18 mouse cellular contexts compared by ENCODE assay signal in the genomic region with DNA sequence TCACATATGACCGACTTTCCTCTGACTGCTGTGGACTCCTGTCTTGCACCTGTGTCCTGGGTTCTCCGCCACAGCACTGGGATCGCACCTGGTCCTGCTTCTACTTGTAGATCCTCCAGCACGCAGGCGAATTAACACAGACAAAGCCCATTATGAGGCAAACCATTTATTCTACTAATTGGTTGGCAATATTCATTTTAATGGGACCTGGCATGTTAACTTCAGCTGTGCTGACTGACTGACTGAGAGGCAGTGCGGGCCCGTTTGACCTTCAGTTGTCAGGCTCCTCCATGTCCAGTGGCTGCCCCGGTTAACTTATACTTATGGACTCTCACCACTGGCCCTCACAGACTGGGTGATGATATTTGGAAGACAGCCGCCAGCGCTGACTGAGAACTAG.
A peak's percentile ranks its signal among the peaks of the same experiment; 100 is the strongest.
DNase-seq lines count a peak whose midpoint lies in the region; ATAC-seq lines count a peak whose summit lies in the region.
"Had no signal": no experiment of that assay in that cellular context is flagged by ENCODE, and none has a peak within 500 bp of the region (broad histone marks: within the 10 kb centered on the region; RNA-seq: fewer than 3 reads in every experiment).

No protein-coding gene starts in this region.

- H3K4me2 ChIP-seq in heart, embryonic 11.5 days = no peak overlapping the region
- no peak overlapping the region for H3K4me2 ChIP-seq in midbrain, embryonic 13.5 days (replicated peaks)
- no peak overlapping the region for H3K4me2 ChIP-seq in midbrain, embryonic 11.5 days
- H3K4me2 ChIP-seq in hindbrain, embryonic 14.5 days (replicated peaks) = no peak overlapping the region
- H3K4me2 ChIP-seq in neural tube, embryonic 15.5 days = no peak overlapping the region
- H3K4me2 ChIP-seq: heart, embryonic 15.5 days; limb, embryonic 13.5 days; neural tube, embryonic 12.5 days; stomach, embryonic 15.5 days had no signal

- H3K4me1 ChIP-seq in heart, embryonic 11.5 days (ENCODE audit: control insufficient read depth, insufficient read depth, low read length) = peaks cover 31% of the 10 kb centered on the region
- peaks cover 64% of the 10 kb centered on the region for H3K4me1 ChIP-seq in midbrain, embryonic 13.5 days (replicated peaks)
- H3K4me1 ChIP-seq in midbrain, embryonic 11.5 days (ENCODE audit: control insufficient read depth, insufficient read depth, low read length) = peaks cover 18% of the 10 kb centered on the region
- H3K4me1 ChIP-seq in hindbrain, embryonic 14.5 days (replicated peaks; ENCODE audit: control insufficient read depth, insufficient read depth, low read length) = peaks cover 52% of the 10 kb centered on the region
- peaks cover 76% of the 10 kb centered on the region for H3K4me1 ChIP-seq in neural tube, embryonic 15.5 days
- H3K4me1 ChIP-seq: stomach, embryonic 15.5 days had no signal

- H3K9ac ChIP-seq in heart, embryonic 11.5 days (ENCODE audit: low read depth, low read length) = no peak overlapping the region
- 0 out of 2 replicates have a peak overlapping the region, but pooled peaks have one; percentile 15 for H3K9ac ChIP-seq in midbrain, embryonic 13.5 days (replicated peaks)
- H3K9ac ChIP-seq in midbrain, embryonic 11.5 days (ENCODE audit: low read length) = no peak overlapping the region
- H3K9ac ChIP-seq in hindbrain, embryonic 14.5 days = peak overlapping the region; percentile 14; the same call in 1 of the 2 replicates
- 0 out of 2 replicates have a peak overlapping the region, but pooled peaks have one; percentile 26 for H3K9ac ChIP-seq in neural tube, embryonic 15.5 days (replicated peaks)
- H3K9ac ChIP-seq: heart, embryonic 15.5 days; limb, embryonic 13.5 days; neural tube, embryonic 12.5 days; stomach, embryonic 15.5 days had no signal

- DNase-seq in heart, postnatal 14 days = no peak
- DNase-seq in midbrain, embryonic 11.5 days (ENCODE audit: low spot score, missing footprints) = no peak
- no peak for DNase-seq in hindbrain, embryonic 14.5 days (ENCODE audit: low spot score)
- DNase-seq in right cerebral cortex, postnatal 14 days = no peak
- no peak for DNase-seq in left cerebral cortex, adult 8-10 months (ENCODE audit: low spot score in 2 of 2)
- DNase-seq: B cell, adult 2 months; cerebellum, adult 11 months; cerebellum, postnatal 36 days; lung, postnatal 14 days; spleen, adult 18-20 months had no signal

- no peaks in the 10 kb centered on the region for H3K9me3 ChIP-seq in heart, embryonic 11.5 days (replicated peaks; ENCODE audit: control insufficient read depth, low read length)
- H3K9me3 ChIP-seq in midbrain, embryonic 13.5 days = no peaks in the 10 kb centered on the region
- H3K9me3 ChIP-seq in midbrain, embryonic 11.5 days (ENCODE audit: control insufficient read depth, low read length) = no peaks in the 10 kb centered on the region
- no peaks in the 10 kb centered on the region for H3K9me3 ChIP-seq in hindbrain, embryonic 14.5 days (ENCODE audit: control insufficient read depth, low read length)
- H3K9me3 ChIP-seq in neural tube, embryonic 15.5 days (replicated peaks) = no peaks in the 10 kb centered on the region
- H3K9me3 ChIP-seq: heart, embryonic 15.5 days; limb, embryonic 13.5 days; neural tube, embryonic 12.5 days; stomach, embryonic 15.5 days had no signal

- 73% methylated on average over 10 of the region's 10 CpGs for WGBS in heart, embryonic 11.5 days (ENCODE audit: insufficient replicate concordance)
- WGBS in midbrain, embryonic 13.5 days = 80% methylated on average over 10 of the region's 10 CpGs
- 92% methylated on average over 10 of the region's 10 CpGs for WGBS in midbrain, embryonic 11.5 days
- 62% methylated on average over 10 of the region's 10 CpGs for WGBS in hindbrain, embryonic 14.5 days
- 44% methylated on average over 10 of the region's 10 CpGs for WGBS in neural tube, embryonic 15.5 days

- no peaks in the 10 kb centered on the region for H3K27me3 ChIP-seq in heart, embryonic 11.5 days (ENCODE audit: control insufficient read depth, insufficient read depth, low read length)
- no peaks in the 10 kb centered on the region for H3K27me3 ChIP-seq in midbrain, embryonic 13.5 days
- H3K27me3 ChIP-seq in midbrain, embryonic 11.5 days (ENCODE audit: control insufficient read depth, insufficient read depth, low read length) = no peaks in the 10 kb centered on the region
- H3K27me3 ChIP-seq in hindbrain, embryonic 14.5 days (ENCODE audit: control insufficient read depth, insufficient read depth, low read length) = no peaks in the 10 kb centered on the region
- no peaks in the 10 kb centered on the region for H3K27me3 ChIP-seq in neural tube, embryonic 15.5 days (replicated peaks)
- H3K27me3 ChIP-seq: heart, embryonic 15.5 days; limb, embryonic 13.5 days; neural tube, embryonic 12.5 days; stomach, embryonic 15.5 days had no signal

- no peaks in the 10 kb centered on the region for H3K36me3 ChIP-seq in heart, embryonic 11.5 days (ENCODE audit: control insufficient read depth, insufficient read depth, low read length)
- no peaks in the 10 kb centered on the region for H3K36me3 ChIP-seq in midbrain, embryonic 13.5 days
- H3K36me3 ChIP-seq in midbrain, embryonic 11.5 days (ENCODE audit: control insufficient read depth, insufficient read depth, low read length) = no peaks in the 10 kb centered on the region
- no peaks in the 10 kb centered on the region for H3K36me3 ChIP-seq in hindbrain, embryonic 14.5 days (replicated peaks; ENCODE audit: control insufficient read depth, insufficient read depth)
- H3K36me3 ChIP-seq in neural tube, embryonic 15.5 days = no peaks in the 10 kb centered on the region
- H3K36me3 ChIP-seq: heart, embryonic 15.5 days; limb, embryonic 13.5 days; neural tube, embryonic 12.5 days; stomach, embryonic 15.5 days had no signal

- intact Hi-C loops in heart, postnatal 14 days (cut with DNase I) = loop anchor here (5.0 to 10.0 kb wide), 4 partner anchors 140 to 832 kb away; no protein-coding TSS in a partner anchor

- ATAC-seq in heart, embryonic 11.5 days (replicated peaks; ENCODE audit: insufficient number of reproducible peaks, low FRiP score, low TSS enrichment) = no peak
- no peak for ATAC-seq in midbrain, embryonic 13.5 days
- ATAC-seq in midbrain, embryonic 11.5 days (ENCODE audit: low FRiP score) = no peak
- no peak for ATAC-seq in hindbrain, embryonic 14.5 days (ENCODE audit: low FRiP score)
- ATAC-seq in neural tube, embryonic 15.5 days (ENCODE audit: low FRiP score) = no peak
- ATAC-seq: intestine, embryonic 16.5 days had no signal

- no peak overlapping the region for H3K4me3 ChIP-seq in heart, embryonic 11.5 days (ENCODE audit: low read depth, low read length)
- no peak overlapping the region for H3K4me3 ChIP-seq in midbrain, embryonic 13.5 days (replicated peaks)
- no peak overlapping the region for H3K4me3 ChIP-seq in midbrain, embryonic 11.5 days (ENCODE audit: low read depth, low read length)
- no peak overlapping the region for H3K4me3 ChIP-seq in hindbrain, embryonic 14.5 days (replicated peaks; ENCODE audit: low read length)
- H3K4me3 ChIP-seq in neural tube, embryonic 15.5 days (replicated peaks) = no peak overlapping the region
- H3K4me3 ChIP-seq: heart, embryonic 15.5 days; limb, embryonic 13.5 days; neural tube, embryonic 12.5 days; stomach, embryonic 15.5 days had no signal

- H3K27ac ChIP-seq in heart, embryonic 11.5 days (ENCODE audit: low read depth, low read length) = peak overlapping the region; percentile 18; the same call in 1 of the 2 replicates
- peak overlapping the region; percentile 69; the same call in 1 of the 2 replicates for H3K27ac ChIP-seq in midbrain, embryonic 13.5 days
- H3K27ac ChIP-seq in midbrain, embryonic 11.5 days (ENCODE audit: low read depth, low read length) = no peak overlapping the region
- H3K27ac ChIP-seq in hindbrain, embryonic 14.5 days = peak overlapping the region; percentile 76
- peak overlapping the region; percentile 69 for H3K27ac ChIP-seq in neural tube, embryonic 15.5 days (replicated peaks)
- H3K27ac ChIP-seq: heart, embryonic 15.5 days; limb, embryonic 13.5 days; neural tube, embryonic 12.5 days; stomach, embryonic 15.5 days had no signal

Comparison
In these comparisons a context has a peak if more than half of its experiments do, and no peak if none do; other contexts are left out.
1. H3K9ac ChIP-seq: peak in midbrain, embryonic 13.5 days (single experiment), hindbrain, embryonic 14.5 days (single experiment) and neural tube, embryonic 15.5 days (single experiment); none in heart, embryonic 11.5 days (single experiment) and midbrain, embryonic 11.5 days (single experiment).